Mouse (Mus musculus) megakaryocyte, embryonic 14.5 days (primary cell): ENCODE results near the gene Hoxa10.

Source experiments
- FLI1 ChIP-seq: IDR thresholded peaks from 2 replicates; pipeline ENCODE4 v1.6.1; 2012; ENCODE audit warnings: low read length, inconsistent platforms, mixed read lengths
- GATA1 ChIP-seq: IDR thresholded peaks from 3 replicates; pipeline ENCODE4 v1.6.1; 2012; ENCODE audit warnings: mixed read lengths, low read length, inconsistent platforms, borderline replicate concordance

GRCm38 (mm10) chr6:52281084-52281483 is 40.4 kb upstream of the Hoxa10 start:
- TF ChIP-seq GATA1 = no peak
- no peak for TF ChIP-seq FLI1
